Mouse (Mus musculus): ENCODE results near the gene 4933400A11Rik.
A peak's percentile ranks its signal among the peaks of the same experiment; 100 is the strongest.

The 4933400A11Rik gene

DNA sequence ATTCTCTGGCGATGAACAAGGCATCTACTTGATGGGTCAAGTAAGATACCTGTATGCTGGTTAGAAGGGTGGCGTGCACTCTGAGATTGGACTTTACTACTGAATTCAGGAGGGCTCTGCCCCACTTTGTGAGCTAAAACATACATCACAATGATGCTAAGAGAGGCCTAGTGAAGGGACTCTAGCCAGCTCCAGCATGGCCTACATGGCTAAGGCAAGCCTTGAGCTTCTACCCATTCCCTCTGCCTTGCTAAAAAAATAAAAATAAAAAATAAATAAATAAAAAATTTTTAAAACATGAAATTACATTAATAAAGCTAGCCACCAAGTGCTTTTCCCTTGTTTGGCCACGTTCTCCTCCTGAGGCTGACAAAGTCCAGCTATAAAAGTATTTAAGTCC lies at the start of gene 4933400A11Rik:
Gene 4933400A11Rik (minus strand): TSS at position 101 of the 400 bp plus-strand sequence.
- DNase-seq (ENCODE audit: low spot score in 2 of 2): no peak

DNA sequence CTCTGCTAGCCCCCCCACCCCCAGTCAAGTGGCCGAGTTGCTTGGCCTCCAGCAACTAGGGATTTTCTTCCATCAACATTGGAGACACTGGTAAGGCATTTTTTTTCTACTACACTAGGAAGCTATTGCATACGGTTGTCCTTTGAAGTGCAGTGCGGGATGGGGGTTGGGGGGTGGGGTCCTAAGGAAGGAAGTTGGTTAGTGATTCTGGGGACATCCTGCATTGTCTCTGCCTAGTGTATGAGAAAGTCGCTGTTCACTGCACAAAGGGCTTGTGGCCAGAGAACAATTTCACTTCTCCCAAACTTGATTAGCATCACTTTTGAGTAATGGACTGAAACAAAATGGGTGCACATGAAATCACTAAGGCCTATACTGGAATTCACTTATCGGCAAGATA lies 48.7 kb upstream of the 4933400A11Rik start:
- no peak for DNase-seq (ENCODE audit: low spot score in 2 of 2)

DNA sequence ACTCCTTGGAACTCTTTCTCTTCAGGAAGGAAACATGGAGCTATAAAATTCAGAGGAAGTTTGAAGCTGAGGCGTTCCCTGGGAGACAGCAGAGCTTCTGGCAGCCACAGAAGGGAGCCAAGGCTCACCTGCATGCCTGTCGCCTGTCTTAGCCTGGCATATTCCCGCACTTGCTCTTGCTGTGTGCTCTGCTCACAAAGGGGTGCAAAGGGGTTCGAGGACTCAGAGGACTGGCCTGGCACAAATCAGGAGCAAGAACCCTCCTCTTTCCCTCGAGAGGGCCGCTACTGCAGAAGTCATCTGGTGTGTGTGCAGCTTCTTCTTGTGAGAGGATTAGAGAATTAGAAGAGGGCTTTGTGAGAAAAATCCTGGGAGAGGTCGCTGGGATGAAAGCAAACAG lies 48.3 kb upstream of the 4933400A11Rik start:
- DNase-seq (ENCODE audit: low spot score in 2 of 2): no peak

DNA sequence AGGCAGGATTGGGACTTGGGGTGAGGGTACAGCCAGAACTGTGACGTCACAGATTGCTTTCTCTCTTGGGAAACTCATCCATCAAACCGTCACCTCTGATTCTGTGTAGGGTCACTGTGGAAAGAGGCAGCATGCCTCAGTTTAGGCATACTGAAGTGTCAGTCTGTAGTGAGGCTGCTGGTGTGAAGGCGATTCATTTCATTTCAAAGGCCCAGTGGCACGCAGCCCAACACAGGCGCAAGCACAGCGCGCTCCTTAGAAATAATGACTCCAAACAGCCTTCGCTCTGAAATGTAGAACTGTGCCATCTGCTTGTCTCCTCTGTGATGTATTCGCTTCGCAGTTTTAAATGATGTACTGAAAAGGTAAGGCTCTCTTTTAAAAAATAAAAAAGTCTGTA lies 47.5 kb upstream of the 4933400A11Rik start:
- peak; percentile 12 to 22 for DNase-seq (ENCODE audit: low spot score in 2 of 2)

DNA sequence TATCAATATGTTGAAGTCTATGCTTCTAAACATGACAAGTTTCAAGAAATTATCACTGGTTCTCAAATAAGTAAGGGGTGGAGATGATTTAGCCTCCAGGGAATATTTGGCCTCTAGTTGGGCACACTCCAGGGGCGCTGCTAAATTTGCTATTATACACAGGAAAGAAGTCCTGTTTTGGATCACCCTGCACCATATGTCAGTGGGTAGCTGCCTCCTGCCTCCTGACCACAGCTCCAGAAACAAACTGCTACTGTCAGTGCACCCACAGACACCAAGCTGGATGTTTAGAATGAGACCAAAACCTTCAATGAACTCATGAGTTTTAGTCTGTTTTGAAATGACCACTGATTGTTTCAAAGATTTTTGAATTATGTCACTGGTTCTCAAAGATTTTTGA lies 34.2 kb upstream of the 4933400A11Rik start:
- DNase-seq (ENCODE audit: low spot score in 2 of 2): no peak

DNA sequence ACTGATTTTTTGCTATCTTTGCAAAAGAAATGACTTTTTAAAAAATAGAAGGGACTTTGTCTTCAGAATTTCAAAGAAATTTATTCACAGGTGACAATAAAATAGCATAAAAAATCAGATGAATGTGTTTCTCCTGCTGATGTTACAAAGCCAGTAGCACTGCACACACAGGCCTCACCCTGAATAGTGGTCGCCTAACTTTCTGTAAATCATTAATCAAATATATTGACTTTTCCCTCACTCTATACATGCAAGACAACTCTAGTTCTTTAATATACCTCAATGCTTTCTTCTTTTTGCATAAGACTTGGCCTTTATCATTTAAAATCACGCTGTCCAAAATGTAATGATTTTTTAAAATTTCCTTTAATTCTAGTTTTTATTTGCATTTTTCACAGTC lies 32.3 kb upstream of the 4933400A11Rik start:
- no peak for DNase-seq (ENCODE audit: low spot score in 2 of 2)

DNA sequence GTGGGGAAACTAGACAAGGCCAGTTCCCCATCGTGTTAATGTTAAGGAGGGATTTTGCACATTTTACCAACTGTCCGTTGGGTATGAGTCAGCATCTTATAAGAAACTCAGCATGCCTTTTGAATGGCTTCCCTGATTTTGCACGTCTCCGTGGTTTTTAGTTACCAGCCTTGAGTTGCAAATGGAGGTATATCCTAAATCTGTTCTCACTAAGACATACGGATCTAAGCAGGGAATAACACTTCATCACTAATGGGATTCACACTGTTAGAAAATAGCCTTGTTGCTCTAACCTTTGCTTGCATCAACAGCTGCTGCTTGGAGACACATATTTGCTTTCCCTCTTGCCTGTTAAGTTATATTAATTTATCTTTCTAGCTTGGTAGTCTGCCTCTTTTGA lies 31.9 kb upstream of the 4933400A11Rik start:
- DNase-seq (ENCODE audit: low spot score in 2 of 2): no peak

DNA sequence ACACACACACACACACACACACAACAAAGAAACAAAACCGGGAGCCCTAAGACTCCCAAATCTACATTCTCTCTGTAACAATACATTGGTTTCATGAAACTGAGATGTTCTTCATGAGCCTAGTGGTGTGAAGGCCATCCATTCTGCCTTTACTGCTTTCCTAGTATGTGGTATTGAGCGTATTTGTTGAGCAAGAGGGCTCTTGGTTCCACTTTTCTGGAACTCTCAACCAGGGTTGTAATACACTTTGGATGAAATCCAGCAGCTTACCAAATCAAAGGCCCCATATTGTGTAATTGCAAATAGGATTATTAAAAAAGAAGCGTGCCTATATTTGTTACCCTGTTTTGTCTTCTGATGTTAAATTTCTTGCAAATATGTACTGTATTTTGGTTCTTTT lies 28.3 kb upstream of the 4933400A11Rik start:
- no peak for DNase-seq (ENCODE audit: low spot score in 2 of 2)

DNA sequence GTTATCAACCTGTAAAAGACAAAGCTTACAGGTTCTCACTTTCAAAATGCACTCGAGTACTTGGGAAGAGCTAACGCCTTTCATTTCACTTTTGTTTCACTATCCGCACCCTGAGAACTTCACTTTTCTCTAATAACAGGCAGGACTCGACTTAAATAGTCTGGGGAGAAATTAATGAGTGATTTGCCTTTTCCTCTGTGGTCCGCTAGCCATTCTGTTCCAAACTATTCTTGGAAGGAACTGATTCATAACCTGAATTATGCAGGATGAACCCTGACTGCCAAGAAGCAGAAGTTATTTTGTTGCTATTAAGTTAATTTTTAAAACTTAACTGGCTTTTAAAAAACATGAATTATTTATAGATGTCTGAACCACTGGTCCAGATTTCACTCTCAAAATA lies 26.4 kb upstream of the 4933400A11Rik start:
- DNase-seq (ENCODE audit: low spot score in 2 of 2): no peak

DNA sequence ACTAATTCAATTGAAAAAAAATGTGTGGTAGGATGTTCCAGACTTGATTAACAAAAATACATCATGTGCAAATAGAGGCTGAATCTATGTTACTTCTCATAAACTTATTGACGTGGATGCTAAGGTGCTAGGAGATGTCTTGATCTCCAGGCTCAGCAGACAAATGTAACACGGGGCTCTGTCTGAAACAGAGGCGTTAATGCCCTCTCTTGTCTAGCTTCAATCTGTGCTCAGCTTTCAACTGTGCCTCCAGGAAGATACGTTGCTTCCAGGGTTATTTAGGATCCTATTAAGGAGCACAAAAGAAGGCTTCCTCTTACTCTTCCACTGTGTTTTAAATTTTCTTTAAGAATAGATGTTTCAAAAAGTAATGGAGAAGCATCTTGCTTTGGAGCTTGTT lies 20.8 kb upstream of the 4933400A11Rik start:
- DNase-seq (ENCODE audit: low spot score in 2 of 2): no peak

DNA sequence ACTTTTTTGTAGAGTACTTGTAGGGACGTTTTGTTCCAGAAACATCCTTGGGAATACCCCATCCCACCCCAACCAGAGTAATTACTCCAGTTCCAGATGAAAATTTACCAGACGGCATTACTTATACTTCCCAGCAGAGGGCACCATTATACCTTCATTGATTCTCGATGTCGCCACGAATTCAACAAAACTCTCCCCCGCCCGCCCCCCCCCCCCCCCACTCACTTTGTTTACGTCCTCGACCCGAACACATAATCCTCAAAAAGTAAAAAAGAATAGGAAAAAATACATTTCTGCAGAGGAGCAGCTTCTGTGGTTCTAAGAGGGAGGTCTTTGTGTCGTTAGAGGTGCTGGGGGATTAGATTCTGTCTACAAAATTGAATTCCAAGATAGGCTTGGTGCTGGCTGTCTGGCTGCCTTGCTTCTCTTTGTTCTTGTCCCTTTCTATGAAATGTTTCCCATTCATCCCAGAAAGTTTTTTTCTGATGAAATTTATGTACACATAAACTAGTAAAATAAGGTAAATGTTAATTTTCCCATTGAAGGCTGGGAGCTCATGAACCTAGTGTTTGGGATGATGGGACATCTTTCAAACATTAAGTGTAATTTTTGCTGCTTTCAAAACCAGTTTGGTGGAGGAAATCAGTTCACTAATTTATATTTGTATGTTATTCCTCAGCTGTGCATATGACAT lies 19.7 kb upstream of the 4933400A11Rik start:
- DNase-seq (ENCODE audit: low spot score in 2 of 2): peak in 1 of 2 experiments; percentile 19

DNA sequence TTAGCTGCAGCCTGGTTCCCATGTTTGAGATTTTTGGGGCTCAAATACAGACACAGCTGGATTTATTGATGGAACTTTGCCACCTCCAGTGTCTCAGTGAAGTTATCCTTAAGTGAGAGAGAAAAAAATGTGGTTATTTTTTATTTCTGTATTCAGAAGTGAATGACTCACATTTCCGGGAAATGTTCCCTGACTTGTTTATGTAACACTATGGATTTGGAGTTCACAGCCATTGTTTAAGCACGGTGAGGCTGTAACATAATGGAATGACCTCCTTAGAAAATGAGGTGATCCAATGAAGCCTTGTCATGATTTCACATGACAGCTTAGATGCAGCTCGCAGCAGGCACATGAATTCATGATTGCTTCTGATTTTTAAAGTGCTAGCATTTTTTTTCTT lies 17.7 kb upstream of the 4933400A11Rik start:
- no peak for DNase-seq (ENCODE audit: low spot score in 2 of 2)

DNA sequence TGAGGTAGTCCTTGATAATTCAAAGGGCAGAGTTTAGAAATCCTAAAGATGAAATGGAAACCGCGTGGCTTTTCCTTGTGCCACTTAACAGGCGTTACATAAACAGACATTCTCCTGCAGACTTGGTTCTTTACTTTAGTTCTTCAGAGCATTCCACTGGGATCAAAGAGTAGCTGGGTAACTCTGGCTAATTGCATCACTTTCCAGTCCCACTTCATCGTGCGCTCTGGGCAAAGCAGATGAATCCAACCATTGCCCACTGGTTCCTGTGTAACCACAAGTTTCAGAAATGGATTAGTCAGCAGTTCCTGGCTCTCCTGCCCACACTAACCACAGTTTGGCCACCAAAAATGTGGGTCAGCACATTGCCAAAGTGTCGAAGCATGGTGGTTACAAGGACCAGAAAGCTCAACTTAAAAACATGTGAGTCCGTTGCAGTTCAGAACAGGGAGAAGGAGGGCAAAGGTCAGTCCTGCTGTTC lies 15.4 kb upstream of the 4933400A11Rik start:
- DNase-seq (ENCODE audit: low spot score in 2 of 2): no peak

DNA sequence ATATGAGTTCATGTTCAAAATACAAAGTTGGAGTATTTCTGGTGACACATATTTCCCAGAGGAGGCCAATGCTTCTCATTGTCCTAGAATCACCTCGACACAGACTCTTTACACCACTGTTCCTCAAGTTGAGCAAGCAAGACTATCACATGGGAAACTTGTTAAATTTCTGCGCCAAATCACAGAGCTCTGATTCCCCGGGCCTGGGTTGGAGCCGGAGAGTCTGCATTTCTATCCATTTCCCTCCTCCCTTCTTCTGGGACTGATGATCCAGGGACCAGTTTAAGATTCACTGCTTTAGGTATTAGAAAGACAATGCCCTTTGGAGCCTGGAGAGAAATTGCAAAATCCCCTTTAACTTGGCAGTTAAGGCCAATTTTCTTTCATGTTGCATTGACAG lies 15.0 kb upstream of the 4933400A11Rik start:
- no peak for DNase-seq (ENCODE audit: low spot score in 2 of 2)

DNA sequence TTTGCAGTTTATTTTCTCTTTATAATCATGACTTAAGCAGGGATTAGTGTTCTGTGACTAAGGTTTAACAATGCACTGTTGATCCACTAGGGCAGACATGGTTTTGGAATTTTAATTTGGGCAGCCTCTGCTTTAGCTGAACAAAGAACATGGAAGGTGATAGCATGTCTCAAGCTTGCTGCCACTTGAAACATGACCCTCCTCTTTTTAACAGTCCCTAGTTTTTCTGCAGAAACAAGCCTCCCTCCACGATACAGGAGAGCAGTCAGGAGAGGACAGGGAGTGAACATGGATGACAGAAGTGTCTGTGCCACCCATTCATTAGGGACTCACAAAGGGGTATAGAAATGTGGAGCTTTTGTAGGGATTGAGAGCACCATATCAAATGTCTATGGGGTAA lies 13.4 kb upstream of the 4933400A11Rik start:
- DNase-seq (ENCODE audit: low spot score in 2 of 2): no peak

DNA sequence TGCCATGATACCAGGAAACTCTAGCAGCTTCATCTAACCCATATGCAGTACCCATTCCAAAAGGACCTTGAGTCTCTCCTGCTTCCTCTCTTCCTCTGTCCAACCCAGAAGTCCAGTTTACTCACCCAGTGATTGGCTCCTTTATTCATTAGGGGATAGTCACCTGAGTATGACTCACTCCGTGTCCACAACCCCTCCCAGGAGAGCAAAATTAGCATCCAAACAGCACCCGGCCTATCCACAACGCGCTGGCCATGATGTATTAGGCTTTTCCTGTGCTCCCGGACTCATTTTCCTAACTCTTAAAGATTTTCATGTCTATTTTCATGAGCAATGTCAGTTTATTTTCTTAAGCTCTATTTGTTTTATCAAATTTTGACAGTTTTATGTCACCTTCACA lies 10.3 kb upstream of the 4933400A11Rik start:
- no peak for DNase-seq (ENCODE audit: low spot score in 2 of 2)

DNA sequence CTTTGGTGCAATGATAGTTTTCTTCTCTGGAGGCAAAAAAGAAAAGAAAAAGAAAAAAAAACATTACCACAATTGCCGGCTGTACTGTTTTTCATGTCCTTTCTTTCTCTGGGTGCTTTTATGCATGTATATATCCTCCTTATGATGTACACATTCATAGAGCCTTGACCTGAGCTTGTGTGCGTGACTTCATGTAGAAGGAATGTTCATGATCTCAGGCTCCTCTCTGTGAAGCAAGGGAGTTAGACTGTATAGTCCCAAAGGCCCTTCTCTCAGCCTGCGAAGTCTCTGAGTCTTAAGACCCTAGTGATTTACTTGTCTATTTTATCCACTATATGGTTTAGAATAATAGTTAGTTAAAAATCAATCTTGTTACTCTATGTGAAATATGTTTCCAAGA lies 21.4 kb downstream of the 4933400A11Rik start:
- DNase-seq (ENCODE audit: low spot score in 2 of 2): no peak

DNA sequence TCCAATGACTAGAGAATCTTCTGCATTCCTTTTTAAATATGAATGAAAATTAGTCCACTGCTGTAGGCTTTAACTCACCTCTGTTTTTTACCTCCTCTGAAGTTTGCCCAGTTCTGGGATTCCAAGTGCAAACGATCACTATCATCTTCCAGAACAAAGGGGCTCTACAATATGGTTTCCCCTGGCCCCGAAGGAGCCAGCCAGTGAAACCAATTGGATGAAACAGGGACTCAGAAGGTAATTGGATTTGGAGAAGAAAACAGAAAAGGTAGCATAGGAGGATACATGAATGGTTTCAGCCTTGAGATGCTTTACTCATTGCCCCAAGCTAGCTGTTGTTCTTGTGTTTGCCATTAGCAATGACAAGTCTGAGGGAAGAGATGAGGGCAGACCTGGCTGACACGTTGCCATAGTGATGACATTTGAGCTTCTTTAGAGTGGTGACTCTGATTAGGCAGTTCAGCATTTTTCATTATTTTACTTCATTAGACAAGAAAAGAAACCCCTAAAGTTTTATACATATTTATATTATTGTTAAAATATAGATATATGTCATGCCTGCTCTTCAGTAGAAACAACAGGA lies 44.0 kb downstream of the 4933400A11Rik start:
- DNase-seq (ENCODE audit: low spot score in 2 of 2): no peak

All from cerebellum, postnatal 4 days (tissue).